Mouse (Mus musculus): ENCODE measurements around the gene Tmem129. TPM values are rescaled to one million over a fixed set of nuclear protein-coding genes. Genes with fewer than 3 reads are reported as not detected.
A peak's percentile ranks its signal among the peaks of the same experiment; 100 is the strongest.

Gene Tmem129
- total and polyA plus RNA-seq, 3 experiments: 40.2 to 51.3 TPM; not detected in 1

DNA sequence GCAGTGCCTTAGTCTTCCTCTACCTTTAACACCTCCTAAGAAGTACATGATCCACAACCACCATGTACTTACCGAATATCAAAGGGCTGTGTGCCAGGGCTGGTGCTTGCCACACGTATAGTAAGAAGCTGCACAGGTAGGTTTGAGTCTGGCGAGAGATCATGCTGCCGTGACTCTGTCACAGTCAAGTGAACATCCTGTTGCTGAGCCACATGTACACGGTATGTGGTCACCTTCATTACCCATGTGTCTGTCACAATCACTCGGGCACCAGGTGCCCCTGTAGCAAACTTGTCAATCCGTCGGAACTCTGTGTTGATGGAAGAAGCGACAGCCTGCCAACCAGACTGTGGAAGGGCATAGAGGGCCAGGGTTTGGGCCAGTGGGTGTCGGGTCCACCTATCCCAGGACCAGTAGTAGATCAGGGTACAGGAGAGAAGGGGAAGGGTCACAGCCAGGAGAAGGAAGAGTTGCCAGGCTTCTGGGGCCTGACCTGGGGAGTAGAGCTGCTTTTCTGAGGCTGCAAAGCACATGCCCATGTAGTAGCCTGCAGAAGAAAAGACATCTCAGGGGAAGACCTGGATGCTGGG, 2.9 kb downstream of the Tmem129 start:
- Histone ChIP-seq H3K4me3 (ENCODE audit: control insufficient read depth in 1 of 2, insufficient read depth in 1 of 2, low read depth in 2 of 2, low read length in 2 of 2) (no peak overlapping the region), H3K79me2 (ENCODE audit: control insufficient read depth, insufficient read depth, low read length, poor library complexity) (peaks cover 65% of the 10 kb centered on the region), H3K9me3 (replicated peaks; ENCODE audit: insufficient read depth, low read length) (no peaks in the 10 kb centered on the region), H3K27ac (ENCODE audit: control insufficient read depth, low read depth, low read length) (no peak overlapping the region), H3K9ac (ENCODE audit: control insufficient read depth, low read depth, low read length, poor library complexity, severe bottlenecking) (no peak overlapping the region), H3K4me1 (ENCODE audit: control insufficient read depth in 1 of 2, insufficient read depth in 2 of 2, low read length in 2 of 2) (peaks cover 4 to 25% of the 10 kb centered on the region in 2 experiments), H3K36me3 (ENCODE audit: control insufficient read depth in 1 of 2, insufficient read depth in 2 of 2, low read length in 2 of 2) (peaks cover 3 to 25% of the 10 kb centered on the region in 2 experiments), H3K27me3 (ENCODE audit: control insufficient read depth in 1 of 2, insufficient read depth in 2 of 2, low read length in 2 of 2) (no peaks in the 10 kb centered on the region)
- no peak for TF ChIP-seq POLR2A (IDR thresholded peaks at IDR 0.05; ENCODE audit: control insufficient read depth in 1 of 2, insufficient read depth in 1 of 2, low read depth in 1 of 2, low read length in 2 of 2, poor library complexity in 1 of 2)
- TF ChIP-seq MAZ (IDR thresholded peaks at IDR 0.05; ENCODE audit: low read depth, low read length): no peak
- no peak for TF ChIP-seq JUND (IDR thresholded peaks at IDR 0.05; ENCODE audit: low read depth, low read length)
- no peak for TF ChIP-seq MAX (IDR thresholded peaks at IDR 0.05; ENCODE audit: low read length)
- no peak for TF ChIP-seq CTCF (IDR thresholded peaks at IDR 0.05 in 2 of 3, conservative IDR thresholded peaks at IDR 0.05 in 1 of 3; ENCODE audit: control insufficient read depth in 1 of 3, insufficient read depth in 1 of 3, low read depth in 2 of 3, low read length in 3 of 3, poor library complexity in 1 of 3, severe bottlenecking in 1 of 3)
- no peak for TF ChIP-seq ETS1 (IDR thresholded peaks at IDR 0.05; ENCODE audit: low read depth, low read length)
- no peak for TF ChIP-seq MEF2A (IDR thresholded peaks at IDR 0.05; ENCODE audit: extremely low read depth, insufficient replicate concordance, low read depth, low read length, poor library complexity, severe bottlenecking)
- TF ChIP-seq RCOR1 (IDR thresholded peaks at IDR 0.05; ENCODE audit: low read depth, low read length): no peak
- TF ChIP-seq SIN3A (IDR thresholded peaks at IDR 0.05; ENCODE audit: low read length): no peak
- no peak for DNase-seq (ENCODE audit: low read depth, low spot score)

DNA sequence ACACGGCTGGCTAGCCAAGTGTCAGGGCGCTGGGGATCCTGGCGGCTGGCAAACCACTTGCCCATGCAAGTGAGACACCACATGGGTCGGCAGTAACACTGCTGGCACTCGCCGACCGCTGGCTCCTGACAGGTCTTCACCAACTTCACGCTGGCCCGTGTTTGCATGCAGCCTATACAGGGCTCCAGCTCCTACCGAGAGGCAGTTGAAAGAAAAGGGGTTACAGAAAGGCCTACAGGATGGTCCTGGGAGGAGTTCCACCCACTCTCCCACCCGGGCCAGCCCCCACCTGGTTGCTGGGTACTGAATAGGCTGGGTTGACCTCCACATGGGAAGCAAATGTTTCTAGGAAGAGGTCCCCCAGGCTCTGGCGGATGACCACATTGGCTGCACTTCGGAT, 3.8 kb downstream of the Tmem129 start:
- Histone ChIP-seq H3K9ac (ENCODE audit: control insufficient read depth, low read depth, low read length, poor library complexity, severe bottlenecking) (no peak overlapping the region), H3K9me3 (replicated peaks; ENCODE audit: insufficient read depth, low read length) (no peaks in the 10 kb centered on the region), H3K27ac (ENCODE audit: control insufficient read depth, low read depth, low read length) (no peak overlapping the region), H3K4me1 (ENCODE audit: control insufficient read depth in 1 of 2, insufficient read depth in 2 of 2, low read length in 2 of 2) (peaks cover 4 to 25% of the 10 kb centered on the region in 2 experiments), H3K4me3 (ENCODE audit: control insufficient read depth in 1 of 2, insufficient read depth in 1 of 2, low read depth in 2 of 2, low read length in 2 of 2) (no peak overlapping the region), H3K79me2 (ENCODE audit: control insufficient read depth, insufficient read depth, low read length, poor library complexity) (peaks cover 65% of the 10 kb centered on the region), H3K36me3 (ENCODE audit: control insufficient read depth in 1 of 2, insufficient read depth in 2 of 2, low read length in 2 of 2) (peaks cover 3 to 29% of the 10 kb centered on the region in 2 experiments), H3K27me3 (ENCODE audit: control insufficient read depth in 1 of 2, insufficient read depth in 2 of 2, low read length in 2 of 2) (no peaks in the 10 kb centered on the region)
- DNase-seq (ENCODE audit: low read depth, low spot score): no peak
- no peak for TF ChIP-seq CHD2 (IDR thresholded peaks at IDR 0.05; ENCODE audit: low read length)
- no peak for TF ChIP-seq SIN3A (IDR thresholded peaks at IDR 0.05; ENCODE audit: low read length)
- TF ChIP-seq ELF1 (IDR thresholded peaks at IDR 0.05; ENCODE audit: low read depth, low read length): no peak
- no peak for TF ChIP-seq GABPA (IDR thresholded peaks at IDR 0.05; ENCODE audit: low read depth, low read length)
- TF ChIP-seq GATA1 (IDR thresholded peaks at IDR 0.05; ENCODE audit: low read depth, low read length): no peak

DNA sequence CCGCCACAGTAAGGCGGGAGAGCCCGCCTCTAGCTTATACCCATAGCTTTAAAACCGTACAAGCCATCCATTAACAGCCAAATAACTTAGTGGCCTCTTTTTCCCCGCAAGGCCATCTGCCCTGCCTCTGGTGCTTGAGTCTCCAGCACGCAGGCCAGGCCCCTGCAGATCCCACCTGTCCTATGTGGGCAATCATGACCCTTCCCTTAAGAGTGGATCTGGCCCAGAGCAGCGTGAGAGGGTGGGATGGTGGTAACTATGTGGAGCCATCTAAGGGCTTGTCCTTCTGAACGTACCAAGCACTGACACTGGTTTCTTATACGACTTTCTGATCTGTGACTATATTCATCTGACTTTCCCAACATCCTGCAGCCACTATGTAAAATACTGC, 5.4 kb downstream of the Tmem129 start:
- H3K4me3 ChIP-seq (ENCODE audit: control insufficient read depth in 1 of 2, insufficient read depth in 1 of 2, low read depth in 2 of 2, low read length in 2 of 2): peak overlapping the region in 1 of 2 experiments; percentile 42; a peak in 2 of 4 replicates
- peak overlapping the region; percentile 84 for H3K27ac ChIP-seq (ENCODE audit: control insufficient read depth, low read depth, low read length)
- H3K79me2 ChIP-seq (ENCODE audit: control insufficient read depth, insufficient read depth, low read length, poor library complexity): peaks cover 60% of the 10 kb centered on the region
- no peaks in the 10 kb centered on the region for H3K9me3 ChIP-seq (replicated peaks; ENCODE audit: insufficient read depth, low read length)
- DNase-seq (ENCODE audit: low read depth, low spot score): no peak
- H3K27me3 ChIP-seq (ENCODE audit: control insufficient read depth in 1 of 2, insufficient read depth in 2 of 2, low read length in 2 of 2): no peaks in the 10 kb centered on the region
- H3K4me1 ChIP-seq (ENCODE audit: control insufficient read depth in 1 of 2, insufficient read depth in 2 of 2, low read length in 2 of 2): peaks cover 4 to 22% of the 10 kb centered on the region in 2 experiments
- TF ChIP-seq CHD2 (IDR thresholded peaks at IDR 0.05; ENCODE audit: low read length): no peak
- TF ChIP-seq TCF12 (IDR thresholded peaks at IDR 0.05; ENCODE audit: low read depth, low read length): no peak
- TF ChIP-seq EP300 (IDR thresholded peaks at IDR 0.05; ENCODE audit: low read depth in 1 of 2, low read length in 2 of 2): no peak
- H3K36me3 ChIP-seq (ENCODE audit: control insufficient read depth in 1 of 2, insufficient read depth in 2 of 2, low read length in 2 of 2): peaks cover 12 to 39% of the 10 kb centered on the region in 2 experiments
- peak overlapping the region; percentile 86 for H3K9ac ChIP-seq (ENCODE audit: control insufficient read depth, low read depth, low read length, poor library complexity, severe bottlenecking)

All from MEL (cell line).